Mouse (Mus musculus) hematopoietic stem cell, adult 5-6 weeks (primary cell): Measurements from ENCODE around the gene Eif2b5. TPM values are rescaled to one million over a fixed set of nuclear protein-coding genes. Genes with fewer than 3 reads are reported as not detected.

ENCODE experiments used
- ATAC-seq, 2 experiments: fragments of 125-278 bp in 1 of 2; replicated peaks in 1 of 2; 2 replicates each; pipeline ENCODE4 v1.8.0; 2016 to 2017; ENCODE audit warnings: inconsistent platforms in 2 of 2, mild to moderate bottlenecking in 2 of 2, moderate number of reproducible peaks in 2 of 2, low read depth in 1 of 2, moderate TSS enrichment in 1 of 2; ENCODE audit not compliant: low FRiP score in 2 of 2, poor library complexity in 2 of 2, severe bottlenecking in 2 of 2, insufficient read depth in 1 of 2, low TSS enrichment in 1 of 2
- total RNA-seq: library from RNA; stranded (forward); fragments of 172-1452, 232-1000 nt; gene quantifications from 2 replicates; pipeline ENCODE4 v1.2.3, GENCODE M21; 2017

Gene Eif2b5
- total RNA-seq, 1 experiment from 2014 or later, result 67.2 TPM

DNA sequence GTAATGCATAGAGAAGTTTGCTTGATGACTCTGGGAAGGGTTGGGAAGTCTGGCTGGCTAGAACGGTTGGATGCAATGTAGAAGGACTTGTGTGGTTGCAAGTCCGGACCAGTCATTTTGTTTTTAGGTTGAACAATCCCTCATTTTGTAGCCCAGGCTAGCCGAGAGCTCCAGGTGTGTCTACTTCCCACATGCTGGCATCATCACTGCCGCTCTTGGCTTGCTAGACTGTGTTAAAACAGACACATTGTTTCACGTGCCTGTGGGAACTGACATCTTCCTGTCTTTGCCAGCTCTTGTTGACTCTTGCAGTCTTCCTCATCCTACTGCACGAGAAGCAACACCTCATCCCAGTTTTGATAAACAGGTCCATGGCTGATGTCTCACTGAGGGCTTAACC lies 56.4 kb downstream of the Eif2b5 start:
- no peak for ATAC-seq

DNA sequence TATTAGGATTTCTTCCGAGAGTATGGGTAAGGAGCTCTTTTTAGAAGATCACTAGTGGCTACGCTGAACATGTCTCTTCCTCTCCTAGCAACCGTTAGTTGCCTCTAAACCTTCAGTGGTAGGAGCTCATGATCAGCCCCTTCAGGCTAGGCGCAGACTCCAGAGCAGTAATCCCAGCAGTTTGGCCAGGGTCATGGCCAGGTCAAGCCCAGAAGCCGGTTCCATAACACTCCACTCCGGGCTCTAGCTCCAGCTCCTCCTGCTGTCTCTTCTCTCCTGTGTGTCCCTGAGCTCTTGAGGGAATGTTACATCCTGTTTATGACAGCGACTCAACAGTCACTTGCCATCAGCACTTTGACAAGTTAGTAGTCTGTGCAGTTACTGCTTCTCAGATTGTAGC lies 58.8 kb downstream of the Eif2b5 start:
- no peak for ATAC-seq

Other genes starting within 250 kb of the Eif2b5 start
- gene Parl, start 196.4 kb upstream of the Eif2b5 start, total RNA-seq, result 78.4 and 234 TPM in 2 replicates
- 0.13 and 2.3 TPM in 2 replicates for gene Cyp2ab1, start 173.4 kb upstream of the Eif2b5 start, total RNA-seq
- gene Abcc5, start 72.4 kb upstream of the Eif2b5 start, total RNA-seq, result 27.7 and 34.8 TPM in 2 replicates
- 3.2 and 4.4 TPM in 2 replicates for gene Dvl3, start 18.2 kb downstream of the Eif2b5 start, total RNA-seq
- gene Ap2m1, start 36.7 kb downstream of the Eif2b5 start, total RNA-seq, result 155 and 177 TPM in 2 replicates
- 33.3 and 49.2 TPM in 2 replicates for gene Abcf3, start 49.8 kb downstream of the Eif2b5 start, total RNA-seq
- 0.10 TPM in 1 of 2 replicates, not detected in the other for gene Vwa5b2, start 90.7 kb downstream of the Eif2b5 start, total RNA-seq
- gene Eef1akmt4, start 112.8 kb downstream of the Eif2b5 start, total RNA-seq, result 7.0 and 9.0 TPM in 2 replicates
- gene Gm49333, start 112.8 kb downstream of the Eif2b5 start, total RNA-seq, result not detected in 2 replicates
- gene Alg3, start 112.9 kb downstream of the Eif2b5 start, total RNA-seq, result 9.8 and 18.9 TPM in 2 replicates
- 0.25 TPM in 1 of 2 replicates, not detected in the other for gene Camk2n2, start 122.5 kb downstream of the Eif2b5 start, total RNA-seq
- gene Ece2, start 131.0 kb downstream of the Eif2b5 start, total RNA-seq, result 0.38 and 3.0 TPM in 2 replicates
- gene Psmd2, start 152.8 kb downstream of the Eif2b5 start, total RNA-seq, result 136 and 211 TPM in 2 replicates
- gene Eif4g1, start 169.5 kb downstream of the Eif2b5 start, total RNA-seq, result 212 and 290 TPM in 2 replicates
- gene Fam131a, start 194.4 kb downstream of the Eif2b5 start, total RNA-seq, result 0.65 and 1.1 TPM in 2 replicates
- gene Polr2h, start 218.8 kb downstream of the Eif2b5 start, total RNA-seq, result 79.3 and 81.7 TPM in 2 replicates
- gene Clcn2, start 218.9 kb downstream of the Eif2b5 start, total RNA-seq, result 2.8 and 4.2 TPM in 2 replicates
- gene Chrd, start 234.3 kb downstream of the Eif2b5 start, total RNA-seq, result not detected in 2 replicates
- not detected in 2 replicates for gene Thpo, start 235.7 kb downstream of the Eif2b5 start, total RNA-seq